ENCODE assay signal across 8 mouse cellular contexts in the genomic region with DNA sequence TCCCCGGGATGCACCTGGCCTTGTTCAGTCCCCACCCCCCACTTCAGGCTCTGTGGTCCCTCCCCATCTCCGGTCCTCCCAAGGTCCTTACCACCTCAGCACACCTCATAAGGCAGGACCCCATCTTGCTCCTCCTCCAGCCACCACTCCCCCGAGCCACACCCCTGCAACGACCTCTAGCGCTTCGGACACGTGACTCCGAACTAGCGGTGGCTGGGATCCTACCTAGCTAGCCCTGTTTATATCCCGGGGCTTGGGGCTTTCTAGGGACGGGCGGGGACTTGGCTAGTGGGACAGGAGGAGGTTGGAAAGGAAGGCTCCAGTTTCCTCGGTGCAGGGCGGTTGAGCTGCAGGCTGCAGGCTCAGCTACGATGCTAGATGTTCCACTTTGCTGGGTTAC. TPM values are rescaled to one million over a fixed set of nuclear protein-coding genes. Genes with fewer than 3 reads are reported as not detected.
A peak's percentile ranks its signal among the peaks of the same experiment; 100 is the strongest.
DNase-seq lines count a peak whose midpoint lies in the region; ATAC-seq and TF ChIP-seq lines count a peak whose summit lies in the region.

No protein-coding gene starts in this region.

- DNase-seq in 3134 (ENCODE audit: extremely low read depth, insufficient read length, low spot score) (peak; percentile 32), ES-E14 (ENCODE audit: low read depth, low spot score) (peak; percentile 84)
- peak; percentile 57 for DNase-seq in forebrain, embryonic 11.5 days (ENCODE audit: low spot score)
- peak; percentile 44 for DNase-seq in limb, embryonic 11.5 days (ENCODE audit: low spot score)
- no peak for DNase-seq in layer of hippocampus, adult 8-10 months (ENCODE audit: low spot score in 2 of 2)
- DNase-seq in cerebellum, adult 9-10 months = no peak
- no peak for DNase-seq in layer of hippocampus, postnatal 14 days (ENCODE audit: low spot score in 2 of 2)

- 8% methylated on average over 15 of the region's 15 CpGs for whole genome bisulfite sequencing in forebrain, embryonic 11.5 days
- WGBS in limb, embryonic 11.5 days = 3% methylated on average over 15 of the region's 15 CpGs
- WGBS in neural tube, embryonic 12.5 days = 2% methylated on average over 15 of the region's 15 CpGs

- 0 out of 2 replicates have a peak, but pooled peaks have one; percentile 42 for ATAC-seq in forebrain, embryonic 11.5 days (replicated peaks; ENCODE audit: low FRiP score)
- 0 out of 2 replicates have a peak, but pooled peaks have one; percentile 60 for ATAC-seq in limb, embryonic 11.5 days (ENCODE audit: insufficient number of reproducible peaks, low FRiP score, low TSS enrichment, low read depth)
- 0 out of 2 replicates have a peak, but pooled peaks have one; percentile 33 for ATAC-seq in neural tube, embryonic 12.5 days (ENCODE audit: low FRiP score, low read depth)

- 0 out of 2 replicates have a peak, but pooled peaks cover 2% of the 10 kb centered on the region for H3K27me3 ChIP-seq in forebrain, embryonic 11.5 days (ENCODE audit: control insufficient read depth, insufficient read depth, low read length)
- peaks cover 4% of the 10 kb centered on the region for H3K27me3 ChIP-seq in limb, embryonic 11.5 days (ENCODE audit: control insufficient read depth, insufficient read depth, low read length)
- peaks cover 10% of the 10 kb centered on the region for H3K27me3 ChIP-seq in neural tube, embryonic 12.5 days (replicated peaks)

- peak overlapping the region; percentile 24; the same call in 1 of the 2 replicates for H3K4me2 ChIP-seq in forebrain, embryonic 11.5 days (ENCODE audit: low read depth, low read length, severe bottlenecking)
- peak overlapping the region; percentile 24; the same call in 1 of the 2 replicates for H3K4me2 ChIP-seq in limb, embryonic 11.5 days (ENCODE audit: low read depth, severe bottlenecking)
- peak overlapping the region; percentile 50 for H3K4me2 ChIP-seq in neural tube, embryonic 12.5 days (replicated peaks)

- no peaks in the 10 kb centered on the region for H3K9me3 ChIP-seq in ES-E14 (ENCODE audit: control insufficient read depth, insufficient read depth, low read depth, low read length)
- no peaks in the 10 kb centered on the region for H3K9me3 ChIP-seq in forebrain, embryonic 11.5 days (ENCODE audit: control insufficient read depth, low read length)
- H3K9me3 ChIP-seq in limb, embryonic 11.5 days (ENCODE audit: control insufficient read depth, low read length) = no peaks in the 10 kb centered on the region
- no peaks in the 10 kb centered on the region for H3K9me3 ChIP-seq in neural tube, embryonic 12.5 days

- in situ Hi-C loops in ES-E14 (cut with MboI; ENCODE audit: low sequenced_read_pairs in 2 of 2, unreplicated experiment in 2 of 2) = loop anchor here in 1 of 2 experiments (10.0 kb wide), 1 partner anchor 157 kb away; a partner anchor contains a TSS

- H3K4me3 ChIP-seq in ES-E14 (ENCODE audit: insufficient read depth in 1 of 2, low read depth in 1 of 2, low read length in 2 of 2, poor library complexity in 1 of 2, severe bottlenecking in 1 of 2) = peak overlapping the region; percentile 35 to 50
- peak overlapping the region; percentile 1; the same call in 1 of the 2 replicates for H3K4me3 ChIP-seq in forebrain, embryonic 11.5 days (ENCODE audit: low read depth, low read length)
- no peak overlapping the region for H3K4me3 ChIP-seq in limb, embryonic 11.5 days (ENCODE audit: low read depth, low read length)
- H3K4me3 ChIP-seq in neural tube, embryonic 12.5 days = no peak overlapping the region

- peaks cover 9 to 15% of the 10 kb centered on the region in 2 experiments for H3K4me1 ChIP-seq in ES-E14 (ENCODE audit: control insufficient read depth in 2 of 2, insufficient read depth in 2 of 2, low read length in 2 of 2, poor library complexity in 1 of 2)
- no peaks in the 10 kb centered on the region for H3K4me1 ChIP-seq in forebrain, embryonic 11.5 days (replicated peaks; ENCODE audit: control insufficient read depth, insufficient read depth, low read length)
- H3K4me1 ChIP-seq in limb, embryonic 11.5 days (ENCODE audit: control insufficient read depth, insufficient read depth, low read length) = no peaks in the 10 kb centered on the region
- peaks cover 6% of the 10 kb centered on the region; the same call in 1 of the 2 replicates for H3K4me1 ChIP-seq in neural tube, embryonic 12.5 days

- no peak overlapping the region for H3K9ac ChIP-seq in ES-E14 (ENCODE audit: insufficient read depth, low read depth, low read length, poor library complexity, severe bottlenecking)
- H3K9ac ChIP-seq in forebrain, embryonic 11.5 days (ENCODE audit: low read length) = no peak overlapping the region; the same call in 1 of the 2 replicates
- H3K9ac ChIP-seq in limb, embryonic 11.5 days (ENCODE audit: low read length) = no peak overlapping the region
- H3K9ac ChIP-seq in neural tube, embryonic 12.5 days = peak overlapping the region; percentile 33; the same call in 1 of the 2 replicates

- H3K27ac ChIP-seq in ES-E14 (ENCODE audit: insufficient read depth, low read depth, low read length, poor library complexity, severe bottlenecking) = peak overlapping the region; percentile 80; the same call in 1 of the 2 replicates
- H3K27ac ChIP-seq in forebrain, embryonic 11.5 days (ENCODE audit: low read depth, low read length) = no peak overlapping the region
- H3K27ac ChIP-seq in limb, embryonic 11.5 days (replicated peaks; ENCODE audit: low read depth, low read length) = no peak overlapping the region
- no peak overlapping the region for H3K27ac ChIP-seq in neural tube, embryonic 12.5 days

- H3K36me3 ChIP-seq in ES-E14 (ENCODE audit: control insufficient read depth, insufficient read depth, low read length, poor library complexity, severe bottlenecking) = peaks cover 15% of the 10 kb centered on the region
- H3K36me3 ChIP-seq in forebrain, embryonic 11.5 days (ENCODE audit: control insufficient read depth, insufficient read depth, low read length) = no peaks in the 10 kb centered on the region
- no peaks in the 10 kb centered on the region for H3K36me3 ChIP-seq in limb, embryonic 11.5 days (ENCODE audit: control insufficient read depth, insufficient read depth, low read length)
- no peaks in the 10 kb centered on the region for H3K36me3 ChIP-seq in neural tube, embryonic 12.5 days

TF ChIP-seq in ES-E14, 5 proteins besides CTCF, POLR2A, EP300 and RAD21:
- TF ChIP-seq HCFC1 (IDR thresholded peaks at IDR 0.05; ENCODE audit: borderline replicate concordance, insufficient read depth, low read length) (no peak), ZNF384 (IDR thresholded peaks at IDR 0.05; ENCODE audit: low read depth, low read length) (no peak), CHD2 (IDR thresholded peaks at IDR 0.05; ENCODE audit: low read depth, low read length) (no peak), MAFK (IDR thresholded peaks at IDR 0.05; ENCODE audit: insufficient read depth, low read depth, low read length) (no peak), ZC3H11A (IDR thresholded peaks at IDR 0.05; ENCODE audit: borderline replicate concordance, low read depth, low read length) (no peak)
TF ChIP-seq in ES-E14: peak in this region for 0.

RNA-seq across cellular contexts. Expression of a gene that starts 7.2 kb away (rescaled TPM):
- total RNA-seq in ES-E14 (2012; rRNA removed) = 11.9 and 19.3 TPM in 2 replicates
- polyA plus RNA-seq in forebrain, embryonic 11.5 days (2014; fragmentation: Nextera tagmentation; extraction: Ambion mirVana) = 3.9 and 4.0 TPM in 2 replicates
- 5.4 and 6.5 TPM in 2 replicates for polyA plus RNA-seq in limb, embryonic 11.5 days (2014; fragmentation: Nextera tagmentation; extraction: Ambion mirVana)
- 5.5 and 6.8 TPM in 2 replicates for polyA plus RNA-seq in neural tube, embryonic 12.5 days (2016; fragmentation: Nextera tagmentation; extraction: Ambion mirVana)
- 10 to 100 TPM; 11.3 to 15.4 (median 13.9) TPM for total RNA-seq in layer of hippocampus, adult 8-10 months (2022)
- total RNA-seq in layer of hippocampus, postnatal 14 days (2021) = 10 to 100 TPM; 10.4 to 10.5 TPM

RNA-seq across cellular contexts. Expression of a gene that starts 10.3 kb away (rescaled TPM):
- total RNA-seq in ES-E14 (2012; rRNA removed) = 71.7 and 78.6 TPM in 2 replicates
- 47.6 and 51.4 TPM in 2 replicates for polyA plus RNA-seq in forebrain, embryonic 11.5 days (2014; fragmentation: Nextera tagmentation; extraction: Ambion mirVana)
- polyA plus RNA-seq in limb, embryonic 11.5 days (2014; fragmentation: Nextera tagmentation; extraction: Ambion mirVana) = 49.4 and 52.4 TPM in 2 replicates
- polyA plus RNA-seq in neural tube, embryonic 12.5 days (2016; fragmentation: Nextera tagmentation; extraction: Ambion mirVana) = 49.1 and 50.5 TPM in 2 replicates
- total RNA-seq in layer of hippocampus, adult 8-10 months (2022) = 10 to 100 TPM; 19.6 to 27.3 (median 25.7) TPM
- total RNA-seq in layer of hippocampus, postnatal 14 days (2021) = 10 to 100 TPM; 30.2 to 31.0 TPM

RNA-seq across cellular contexts. Expression of a gene that starts 32.6 kb away (rescaled TPM):
- 40.7 and 43.5 TPM in 2 replicates for total RNA-seq in ES-E14 (2012; rRNA removed)
- 119 and 120 TPM in 2 replicates for polyA plus RNA-seq in forebrain, embryonic 11.5 days (2014; fragmentation: Nextera tagmentation; extraction: Ambion mirVana)
- 151 TPM in 2 replicates for polyA plus RNA-seq in limb, embryonic 11.5 days (2014; fragmentation: Nextera tagmentation; extraction: Ambion mirVana)
- polyA plus RNA-seq in neural tube, embryonic 12.5 days (2016; fragmentation: Nextera tagmentation; extraction: Ambion mirVana) = 64.0 and 65.8 TPM in 2 replicates
- 1 to 10 TPM; 2.5 to 4.3 (median 3.4) TPM for total RNA-seq in layer of hippocampus, adult 8-10 months (2022)
- total RNA-seq in layer of hippocampus, postnatal 14 days (2021) = 1 to 10 TPM; 6.1 to 9.3 TPM

RNA-seq across cellular contexts. Expression of a gene that starts 33.4 kb away (rescaled TPM):
- 11.4 and 44.2 TPM in 2 replicates for total RNA-seq in ES-E14 (2012; rRNA removed)
- polyA plus RNA-seq in forebrain, embryonic 11.5 days (2014; fragmentation: Nextera tagmentation; extraction: Ambion mirVana) = 1.8 and 4.5 TPM in 2 replicates
- polyA plus RNA-seq in limb, embryonic 11.5 days (2014; fragmentation: Nextera tagmentation; extraction: Ambion mirVana) = 0.34 and 0.87 TPM in 2 replicates
- polyA plus RNA-seq in neural tube, embryonic 12.5 days (2016; fragmentation: Nextera tagmentation; extraction: Ambion mirVana) = 2.4 and 3.7 TPM in 2 replicates
- total RNA-seq in layer of hippocampus, adult 8-10 months (2022) = 1 to 10 TPM in 3 of 4 experiments, under 1 TPM in 1; 0.62 to 2.4 (median 1.1) TPM
- 1 to 10 TPM; 1.5 to 1.6 TPM for total RNA-seq in layer of hippocampus, postnatal 14 days (2021)

RNA-seq across cellular contexts. Expression of a gene that starts 41.4 kb away (rescaled TPM):
- 23.2 and 32.8 TPM in 2 replicates for total RNA-seq in ES-E14 (2012; rRNA removed)
- 78.8 and 79.1 TPM in 2 replicates for polyA plus RNA-seq in forebrain, embryonic 11.5 days (2014; fragmentation: Nextera tagmentation; extraction: Ambion mirVana)
- polyA plus RNA-seq in limb, embryonic 11.5 days (2014; fragmentation: Nextera tagmentation; extraction: Ambion mirVana) = 62.4 and 62.5 TPM in 2 replicates
- polyA plus RNA-seq in neural tube, embryonic 12.5 days (2016; fragmentation: Nextera tagmentation; extraction: Ambion mirVana) = 90.8 and 101 TPM in 2 replicates
- 100 to 1,000 TPM; 132 to 151 (median 135) TPM for total RNA-seq in layer of hippocampus, adult 8-10 months (2022)
- total RNA-seq in layer of hippocampus, postnatal 14 days (2021) = 100 to 1,000 TPM; 127 to 133 TPM

Comparison
In these comparisons a context has a peak if more than half of its experiments do, and no peak if none do; other contexts are left out.
1. DNase-seq: peak in 3134 (single experiment), ES-E14 (single experiment), forebrain, embryonic 11.5 days (single experiment) and limb, embryonic 11.5 days (single experiment); none in layer of hippocampus, adult 8-10 months (0 of 2), cerebellum, adult 9-10 months (single experiment) and layer of hippocampus, postnatal 14 days (0 of 2).
2. H3K4me3 ChIP-seq: peak in ES-E14 (2 of 2) and forebrain, embryonic 11.5 days (single experiment); none in limb, embryonic 11.5 days (single experiment) and neural tube, embryonic 12.5 days (single experiment).
3. Peak in every context shown above with its lines, with median percentiles within 50 percentile points of each other: ATAC-seq and H3K4me2 ChIP-seq.